Mouse (Mus musculus) ES-CJ7 (cell line): ENCODE data around the gene Chga.
A peak's percentile ranks its signal among the peaks of the same experiment; 100 is the strongest.

Source experiments
- DNase-seq: peaks from one replicate; pipeline ENCODE4 v3.0.0; 2011; ENCODE audit warnings: low read depth, low spot score

The Chga gene

GRCm38 (mm10) chr12:102554721-102555516 is at the start of gene Chga:
Gene Chga (plus strand): TSS chr12:102554969.
- DNase-seq, result peak; percentile 91

DNA sequence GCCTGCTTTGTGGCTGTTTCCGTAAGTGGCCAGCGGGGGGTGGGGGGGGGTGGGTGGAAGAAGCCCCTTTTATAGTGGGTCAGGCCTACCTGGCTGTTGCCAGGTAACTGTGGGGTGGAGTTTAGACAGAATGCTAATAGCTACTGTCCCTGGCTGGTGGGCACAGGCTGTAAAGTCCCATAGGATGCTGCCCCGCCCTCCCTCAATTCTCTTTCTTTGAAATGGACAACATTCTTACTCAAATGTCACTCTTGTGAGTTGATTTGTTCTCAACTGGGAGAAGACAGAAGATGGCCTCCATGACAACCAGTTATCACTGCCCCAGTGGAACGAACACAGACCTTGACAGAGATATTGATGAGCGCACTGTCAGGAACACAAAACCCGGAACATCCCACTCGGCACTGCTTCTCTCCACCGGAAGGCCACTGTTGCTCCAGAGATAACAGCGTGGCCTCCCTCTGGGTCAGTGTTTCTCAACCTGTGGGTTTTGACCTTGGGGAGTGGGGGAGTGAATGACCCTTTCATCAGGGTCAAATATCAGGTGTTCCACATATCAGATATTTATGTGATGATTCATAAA is 49.5 kb upstream of the Chga start:
- peak; percentile 79 for DNase-seq

- no peak for DNase-seq
Observed at GRCm38 (mm10) chr12:102505949-102506348, 48.8 kb upstream of the Chga start.

GRCm38 (mm10) chr12:102511363-102511762 is 43.4 kb upstream of the Chga start:
- DNase-seq, result no peak

GRCm38 (mm10) chr12:102514151-102514550 is 40.6 kb upstream of the Chga start:
- DNase-seq, result no peak

DNA sequence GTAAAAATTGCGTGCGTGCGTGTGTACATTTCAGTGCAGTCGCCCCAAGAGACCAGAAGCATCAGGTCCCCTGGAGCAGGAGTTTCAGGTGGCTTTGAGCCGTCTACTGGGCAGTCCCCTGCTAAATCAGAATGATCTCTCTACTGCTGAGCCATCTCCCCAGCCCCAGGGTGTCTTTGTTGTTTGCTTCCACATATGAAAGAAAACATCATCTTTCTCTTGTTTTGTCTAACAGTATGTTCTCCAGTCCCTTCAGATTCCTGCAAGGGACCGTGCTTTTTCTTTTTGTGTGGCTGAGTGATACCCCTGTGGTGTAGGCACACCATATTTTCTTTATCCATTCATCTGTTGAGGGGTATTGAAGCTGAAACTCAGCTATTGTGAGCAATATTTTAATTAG is 40.0 kb upstream of the Chga start:
- peak; percentile 78 for DNase-seq

- no peak for DNase-seq
Observed at GRCm38 (mm10) chr12:102516151-102516550, 38.6 kb upstream of the Chga start.

- DNase-seq, result no peak
Observed at GRCm38 (mm10) chr12:102517647-102518046, 37.1 kb upstream of the Chga start.

DNA sequence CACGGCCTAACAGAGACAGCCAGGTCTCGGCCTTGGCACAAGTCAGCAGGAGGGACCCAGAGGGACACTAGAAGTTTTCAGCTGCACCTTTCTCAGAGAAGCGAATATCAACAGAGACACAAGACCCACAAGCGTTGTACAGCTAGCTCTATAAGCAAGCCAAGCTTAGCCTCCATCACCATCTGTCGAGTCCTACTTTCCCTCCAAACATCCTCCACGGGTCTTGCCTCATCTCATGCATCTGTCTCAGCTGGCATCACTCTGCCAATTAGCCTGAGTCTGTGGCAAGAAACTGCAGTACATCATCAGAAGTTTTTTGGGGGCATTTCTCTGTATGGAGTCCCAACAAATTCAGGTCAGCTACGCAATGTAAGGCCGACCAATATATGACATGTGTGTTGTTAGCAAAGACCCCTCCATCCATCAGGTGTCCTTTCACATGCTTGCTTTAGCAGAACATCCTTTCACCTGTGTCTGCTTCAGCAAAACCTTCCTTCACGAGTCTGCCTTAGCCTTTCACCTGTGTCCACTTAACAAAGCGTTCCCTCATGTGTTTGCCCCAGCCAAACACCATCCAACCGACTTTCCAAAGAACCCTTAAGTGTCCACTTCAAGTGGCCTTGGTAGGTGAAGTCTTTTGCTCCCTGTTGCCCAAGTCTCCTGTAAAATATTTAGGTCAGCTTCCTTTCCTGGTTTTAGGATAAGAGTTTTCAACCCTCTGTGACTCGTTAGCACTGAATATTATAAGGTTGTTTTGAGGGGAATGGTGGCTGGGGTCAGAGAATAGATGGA is 34.6 kb upstream of the Chga start:
- DNase-seq, result no peak

DNA sequence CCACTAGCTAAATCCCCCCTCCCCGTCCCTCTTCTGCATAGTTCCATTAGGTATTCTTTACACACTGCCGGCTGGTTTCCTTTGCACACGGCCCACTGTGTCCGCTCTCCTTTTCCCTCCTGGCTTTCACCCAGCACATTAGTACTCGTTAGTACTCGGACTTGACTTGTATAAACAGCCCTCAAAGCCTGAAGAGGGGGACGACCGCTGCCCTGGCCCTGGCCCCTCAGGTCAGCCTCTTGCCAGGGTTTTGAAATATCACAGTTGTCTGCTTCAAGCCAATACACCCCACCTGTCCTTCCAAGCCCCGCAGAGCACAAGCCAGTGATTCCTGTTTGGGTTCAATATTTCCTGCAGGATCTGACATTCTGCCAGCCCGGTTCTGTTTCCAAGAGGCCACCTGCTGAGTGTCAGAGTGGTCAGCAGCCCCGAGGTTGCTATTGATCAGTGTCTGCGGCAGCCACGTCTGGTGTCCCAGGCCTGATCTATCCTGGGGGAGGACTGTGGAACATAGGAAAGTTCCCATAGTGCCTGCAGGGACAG is 32.9 kb upstream of the Chga start:
- no peak for DNase-seq

DNA sequence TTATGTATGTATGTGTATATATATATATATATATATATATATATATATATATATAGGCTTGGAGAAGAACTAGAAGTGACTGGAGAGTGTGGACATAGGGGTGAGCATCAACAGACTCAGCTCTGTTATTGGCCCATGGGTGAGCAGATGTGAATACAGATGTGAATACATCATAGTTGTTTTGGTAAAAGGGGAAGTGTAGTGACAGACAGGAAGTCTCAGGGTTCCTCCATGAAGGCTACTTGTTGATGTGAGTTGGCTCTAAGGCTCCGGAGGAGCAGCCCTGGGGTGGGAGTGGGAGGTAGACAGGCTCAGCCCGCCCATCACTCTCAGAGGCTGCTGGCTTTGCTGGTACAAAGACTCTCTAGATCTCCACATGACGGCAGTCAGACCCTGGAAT is 30.6 kb upstream of the Chga start:
- DNase-seq, result no peak

DNA sequence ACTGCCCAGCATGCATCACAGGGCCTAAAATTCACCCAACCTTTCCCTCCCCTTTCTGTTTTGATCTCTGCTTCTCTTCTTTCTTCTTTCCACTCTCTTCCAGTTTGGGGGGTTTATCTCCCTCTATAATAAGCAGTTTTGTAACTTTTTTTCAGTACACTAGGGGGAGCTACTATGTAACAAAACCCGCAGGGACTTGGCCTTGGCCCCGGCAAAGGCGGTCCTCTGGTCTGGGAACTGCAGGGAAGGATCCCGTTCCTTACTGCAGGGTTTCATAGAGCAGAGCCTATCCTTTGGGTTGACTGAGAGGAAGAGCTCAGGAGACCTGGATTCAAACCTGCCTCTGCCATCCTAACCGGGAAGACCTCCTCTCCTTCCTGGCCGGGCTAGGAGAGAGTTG is 30.0 kb upstream of the Chga start:
- peak; percentile 70 for DNase-seq

GRCm38 (mm10) chr12:102527989-102528388 is 26.8 kb upstream of the Chga start:
- no peak for DNase-seq

- no peak for DNase-seq
Observed at GRCm38 (mm10) chr12:102535796-102536195, 19.0 kb upstream of the Chga start.

DNA sequence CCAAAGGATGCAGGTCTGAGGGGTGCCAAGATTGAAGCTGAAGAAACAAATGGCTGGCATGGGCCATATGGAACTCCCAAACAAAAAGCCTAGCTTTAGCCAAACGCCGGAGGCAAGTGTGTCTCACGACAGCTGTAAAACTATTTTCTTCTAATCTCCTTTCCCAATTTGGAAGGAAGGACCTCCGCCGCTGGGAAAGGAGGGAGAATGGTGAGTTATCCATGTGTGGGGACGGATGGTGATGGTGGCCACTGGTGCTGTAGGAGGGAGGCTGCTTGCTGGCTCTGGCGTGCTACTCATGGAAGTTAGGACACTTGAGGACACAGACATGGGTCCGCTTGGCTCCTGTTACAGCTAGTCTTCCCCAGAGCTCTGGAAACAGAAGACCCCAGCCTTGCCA is 14.5 kb upstream of the Chga start:
- DNase-seq, result no peak

GRCm38 (mm10) chr12:102541168-102541567 is 13.6 kb upstream of the Chga start:
- DNase-seq, result no peak

- peak; percentile 45 for DNase-seq
Observed at GRCm38 (mm10) chr12:102545122-102545521, 9.6 kb upstream of the Chga start.

GRCm38 (mm10) chr12:102550529-102550928 is 4.2 kb upstream of the Chga start:
- peak; percentile 84 for DNase-seq

DNA sequence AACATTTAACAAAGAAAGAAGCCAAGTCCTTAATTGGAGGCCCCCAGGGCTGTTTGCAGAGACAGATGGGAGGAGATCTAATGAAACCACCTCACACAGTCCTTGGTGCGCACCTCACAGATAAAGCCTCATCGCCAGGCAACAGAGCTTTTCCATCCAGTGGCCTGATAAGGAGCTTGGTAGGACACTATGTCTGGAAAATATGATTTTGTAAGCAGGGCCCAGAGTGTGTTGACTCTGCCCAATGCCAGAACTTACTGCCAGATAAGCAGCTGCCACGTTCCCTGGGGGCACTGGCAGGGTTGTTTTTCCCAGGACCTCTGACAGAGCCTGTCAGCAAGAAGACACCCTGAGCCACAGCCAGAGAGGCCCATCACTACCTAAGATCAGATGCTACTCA is 3.6 kb upstream of the Chga start:
- DNase-seq, result no peak

DNA sequence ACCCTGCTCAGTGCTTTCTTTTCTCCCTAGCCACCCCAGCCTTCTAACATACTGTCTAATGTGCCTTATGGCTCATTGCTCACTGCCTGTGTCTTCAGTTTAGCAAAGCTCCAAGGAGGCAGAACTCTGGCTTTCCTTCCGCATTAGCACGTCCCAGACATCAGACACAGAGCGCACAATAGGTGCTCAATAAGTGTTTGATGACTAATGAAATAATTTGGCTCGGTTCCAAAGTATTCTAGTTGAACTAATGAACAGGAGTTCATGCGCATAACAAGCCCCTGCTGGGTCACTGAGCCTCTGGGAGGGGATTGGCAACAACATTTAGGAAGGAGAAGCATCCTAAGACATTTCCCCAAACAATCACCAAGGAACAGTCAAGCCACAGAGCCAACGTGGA is 2.8 kb upstream of the Chga start:
- no peak for DNase-seq

DNA sequence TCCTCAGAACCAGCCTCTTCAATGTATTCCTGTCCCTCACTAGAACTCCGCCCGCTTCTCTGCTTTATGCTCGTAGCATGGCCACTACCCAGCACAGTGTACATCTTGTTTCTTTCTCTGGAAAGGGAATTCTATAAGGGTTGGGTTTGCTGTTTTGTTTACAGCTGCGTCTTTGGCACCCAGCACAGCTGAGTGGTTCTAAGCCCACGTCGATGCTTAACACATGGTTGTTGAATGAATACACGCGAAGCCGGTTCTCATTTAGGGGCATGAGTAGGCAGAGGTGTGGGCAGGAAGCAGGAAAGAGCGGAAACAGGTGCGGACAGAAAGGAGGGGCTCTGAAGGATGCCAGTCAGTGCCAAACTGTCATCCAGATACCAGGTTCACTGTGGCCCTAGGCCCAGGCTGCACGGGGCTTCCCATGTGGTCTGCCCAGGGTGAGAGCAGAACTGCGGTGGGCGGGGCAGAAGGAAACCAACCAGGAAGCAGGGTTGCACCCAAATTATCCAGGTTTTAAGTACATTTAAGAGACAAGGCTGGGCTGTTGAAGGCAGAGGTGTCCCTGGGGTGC is 979 bp upstream of the Chga start:
- no peak for DNase-seq

DNA sequence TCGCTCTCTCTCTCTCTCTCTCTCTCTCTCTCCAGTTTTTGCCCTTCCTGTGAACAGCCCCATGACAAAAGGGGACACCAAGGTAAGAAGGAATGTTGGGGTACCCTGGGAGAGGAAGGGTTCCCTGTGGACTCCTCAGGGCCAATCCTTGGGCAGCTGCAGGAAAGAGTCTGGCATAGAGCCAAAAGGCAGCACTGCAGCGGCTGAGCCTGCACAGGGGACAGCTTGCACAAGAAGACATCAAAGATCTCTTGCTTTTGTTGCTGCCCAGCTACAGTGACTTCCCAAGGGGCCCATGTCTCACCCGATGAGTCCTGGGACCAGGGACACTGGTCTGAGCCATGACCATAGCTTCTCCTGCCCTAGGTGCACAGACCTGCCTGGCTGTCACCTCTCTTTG is 1.1 kb downstream of the Chga start:
- no peak for DNase-seq
